Mouse (Mus musculus): ENCODE data around the gene Klf15.

Klf15 gene

GRCm38 (mm10) chr6:90465028-90465640, 2.8 kb downstream of the Klf15 start:
- DNase-seq (ENCODE audit: low spot score), result no peak

GRCm38 (mm10) chr6:90466079-90466478, 3.7 kb downstream of the Klf15 start:
- no peak for DNase-seq (ENCODE audit: low spot score)

- DNase-seq (ENCODE audit: low spot score), result no peak
Measured at GRCm38 (mm10) chr6:90466847-90467410, 4.6 kb downstream of the Klf15 start.

- DNase-seq (ENCODE audit: low spot score), result no peak
Measured at GRCm38 (mm10) chr6:90468216-90468615, 5.8 kb downstream of the Klf15 start.

GRCm38 (mm10) chr6:90469041-90469440, 6.7 kb downstream of the Klf15 start:
- no peak for DNase-seq (ENCODE audit: low spot score)

GRCm38 (mm10) chr6:90470255-90470654, 7.9 kb downstream of the Klf15 start:
- no peak for DNase-seq (ENCODE audit: low spot score)

- peak; percentile 79 for DNase-seq (ENCODE audit: low spot score)
Measured at GRCm38 (mm10) chr6:90470947-90471541, 8.7 kb downstream of the Klf15 start.

- DNase-seq (ENCODE audit: low spot score), result no peak
Measured at GRCm38 (mm10) chr6:90472079-90472478, 9.7 kb downstream of the Klf15 start.

GRCm38 (mm10) chr6:90472697-90473096, 10.3 kb downstream of the Klf15 start:
- no peak for DNase-seq (ENCODE audit: low spot score)

- DNase-seq (ENCODE audit: low spot score), result no peak
Measured at GRCm38 (mm10) chr6:90473630-90474360, 11.4 kb downstream of the Klf15 start.

- no peak for DNase-seq (ENCODE audit: low spot score)
Measured at GRCm38 (mm10) chr6:90474361-90474750, 12.0 kb downstream of the Klf15 start.

- DNase-seq (ENCODE audit: low spot score), result no peak
Measured at GRCm38 (mm10) chr6:90475176-90475853, 12.9 kb downstream of the Klf15 start.

GRCm38 (mm10) chr6:90475854-90476212, 13.5 kb downstream of the Klf15 start:
- no peak for DNase-seq (ENCODE audit: low spot score)

GRCm38 (mm10) chr6:90476941-90477518, 14.7 kb downstream of the Klf15 start:
- no peak for DNase-seq (ENCODE audit: low spot score)

- DNase-seq (ENCODE audit: low spot score), result no peak
Measured at GRCm38 (mm10) chr6:90484249-90484648, 21.9 kb downstream of the Klf15 start.

- no peak for DNase-seq (ENCODE audit: low spot score)
Measured at GRCm38 (mm10) chr6:90484876-90485275, 22.5 kb downstream of the Klf15 start.

GRCm38 (mm10) chr6:90486176-90486921, 24.0 kb downstream of the Klf15 start, which contains the start of gene Aldh1l1:
Aldh1l1 (plus strand) TSS chr6:90486427.
- DNase-seq (ENCODE audit: low spot score), result no peak

GRCm38 (mm10) chr6:90487531-90487930, 25.2 kb downstream of the Klf15 start:
- DNase-seq (ENCODE audit: low spot score), result no peak

GRCm38 (mm10) chr6:90489532-90489931, 27.2 kb downstream of the Klf15 start:
- DNase-seq (ENCODE audit: low spot score), result no peak

- DNase-seq (ENCODE audit: low spot score), result no peak
Measured at GRCm38 (mm10) chr6:90490976-90491375, 28.6 kb downstream of the Klf15 start.

All from testis, postnatal 10 days (tissue).